ENCODE assay signal across 9 mouse cellular contexts in genomic region chr12:5214266-5214665, GRCm38 (mm10).
DNase-seq lines count a peak whose midpoint lies in the region; ATAC-seq and TF ChIP-seq lines count a peak whose summit lies in the region.
"Had no signal": no experiment of that assay in that cellular context is flagged by ENCODE, and none has a peak within 500 bp of the region (broad histone marks: within the 10 kb centered on the region; RNA-seq: fewer than 3 reads in every experiment).

No protein-coding gene starts in this region.

- peak overlapping the region; percentile 48; the same call in 1 of the 2 replicates for H3K27ac ChIP-seq in hindbrain, embryonic 12.5 days
- H3K27ac ChIP-seq in hindbrain, embryonic 14.5 days: no peak overlapping the region
- peak overlapping the region; percentile 86 for H3K27ac ChIP-seq in stomach, postnatal 0 days (replicated peaks)

- H3K4me3 ChIP-seq in hindbrain, embryonic 12.5 days: no peak overlapping the region
- no peak overlapping the region for H3K4me3 ChIP-seq in hindbrain, embryonic 14.5 days (replicated peaks; ENCODE audit: low read length)
- no peak overlapping the region for H3K4me3 ChIP-seq in stomach, postnatal 0 days (ENCODE audit: low read depth, low read length)

- DNase-seq in adrenal gland, adult 2 months: peak; percentile 55
- no peak for DNase-seq in adrenal gland, adult 18-20 months (ENCODE audit: low spot score in 2 of 2)
- DNase-seq in hindbrain, embryonic 14.5 days (ENCODE audit: low spot score): no peak
- DNase-seq in ovary, adult 18-20 months (ENCODE audit: low spot score): peak; percentile 23
- no peak for DNase-seq in ovary, postnatal 10 days (ENCODE audit: low spot score)
- DNase-seq in stomach, postnatal 0 days (ENCODE audit: low spot score): no peak

- H3K36me3 ChIP-seq in hindbrain, embryonic 12.5 days: 0 out of 2 replicates have a peak, but pooled peaks cover 3% of the 10 kb centered on the region
- H3K36me3 ChIP-seq in hindbrain, embryonic 14.5 days (replicated peaks; ENCODE audit: control insufficient read depth, insufficient read depth): no peaks in the 10 kb centered on the region
- H3K36me3 ChIP-seq in stomach, postnatal 0 days (ENCODE audit: control insufficient read depth, insufficient read depth, low read length): no peaks in the 10 kb centered on the region
- H3K36me3 ChIP-seq: G1E had no signal

- ATAC-seq in hindbrain, embryonic 12.5 days (ENCODE audit: low FRiP score): no peak
- no peak for ATAC-seq in hindbrain, embryonic 14.5 days (ENCODE audit: low FRiP score)
- no peak for ATAC-seq in stomach, postnatal 0 days (ENCODE audit: low FRiP score, low TSS enrichment)
- no peak for ATAC-seq in inflammation-experienced regulatory T-cells, adult 6 months

- no peak for TF ChIP-seq EP300 in stomach, postnatal 0 days (optimal IDR thresholded peaks at IDR 0.05)

- no peak overlapping the region for H3K9ac ChIP-seq in hindbrain, embryonic 12.5 days
- H3K9ac ChIP-seq in hindbrain, embryonic 14.5 days: no peak overlapping the region
- H3K9ac ChIP-seq in stomach, postnatal 0 days (ENCODE audit: low read length): no peak overlapping the region

- TF ChIP-seq CTCF in stomach, postnatal 0 days (IDR thresholded peaks at IDR 0.05; ENCODE audit: low read depth): no peak

- no peaks in the 10 kb centered on the region for H3K9me3 ChIP-seq in hindbrain, embryonic 12.5 days (replicated peaks)
- H3K9me3 ChIP-seq in hindbrain, embryonic 14.5 days (ENCODE audit: control insufficient read depth, low read length): no peaks in the 10 kb centered on the region
- H3K9me3 ChIP-seq in stomach, postnatal 0 days (ENCODE audit: control insufficient read depth, low read length): no peaks in the 10 kb centered on the region

- no peak overlapping the region for H3K4me2 ChIP-seq in hindbrain, embryonic 12.5 days (replicated peaks)
- H3K4me2 ChIP-seq in hindbrain, embryonic 14.5 days (replicated peaks): no peak overlapping the region
- H3K4me2 ChIP-seq in stomach, postnatal 0 days (replicated peaks; ENCODE audit: low read depth): no peak overlapping the region

- WGBS in hindbrain, embryonic 12.5 days: 75% methylated on average over 9 of the region's 9 CpGs
- WGBS in hindbrain, embryonic 14.5 days: 80% methylated on average over 9 of the region's 9 CpGs
- WGBS in stomach, postnatal 0 days: 55% methylated on average over 9 of the region's 9 CpGs

- peaks cover 57% of the 10 kb centered on the region for H3K4me1 ChIP-seq in hindbrain, embryonic 12.5 days
- H3K4me1 ChIP-seq in hindbrain, embryonic 14.5 days (replicated peaks; ENCODE audit: control insufficient read depth, insufficient read depth, low read length): peaks cover 51% of the 10 kb centered on the region
- peaks cover 8% of the 10 kb centered on the region for H3K4me1 ChIP-seq in stomach, postnatal 0 days (replicated peaks; ENCODE audit: control insufficient read depth, insufficient read depth)

- H3K27me3 ChIP-seq in hindbrain, embryonic 12.5 days: no peaks in the 10 kb centered on the region
- H3K27me3 ChIP-seq in hindbrain, embryonic 14.5 days (ENCODE audit: control insufficient read depth, insufficient read depth, low read length): no peaks in the 10 kb centered on the region
- H3K27me3 ChIP-seq in stomach, postnatal 0 days (ENCODE audit: control insufficient read depth, insufficient read depth, low read length): no peaks in the 10 kb centered on the region

Comparison
In these comparisons a context has a peak if more than half of its experiments do, and no peak if none do; other contexts are left out.
1. DNase-seq: peak in adrenal gland, adult 2 months (single experiment) and ovary, adult 18-20 months (single experiment); none in adrenal gland, adult 18-20 months (0 of 2), hindbrain, embryonic 14.5 days (single experiment), ovary, postnatal 10 days (single experiment) and stomach, postnatal 0 days (single experiment).